Comparison of ENCODE assay signal across 8 mouse cellular contexts in the genomic region with DNA sequence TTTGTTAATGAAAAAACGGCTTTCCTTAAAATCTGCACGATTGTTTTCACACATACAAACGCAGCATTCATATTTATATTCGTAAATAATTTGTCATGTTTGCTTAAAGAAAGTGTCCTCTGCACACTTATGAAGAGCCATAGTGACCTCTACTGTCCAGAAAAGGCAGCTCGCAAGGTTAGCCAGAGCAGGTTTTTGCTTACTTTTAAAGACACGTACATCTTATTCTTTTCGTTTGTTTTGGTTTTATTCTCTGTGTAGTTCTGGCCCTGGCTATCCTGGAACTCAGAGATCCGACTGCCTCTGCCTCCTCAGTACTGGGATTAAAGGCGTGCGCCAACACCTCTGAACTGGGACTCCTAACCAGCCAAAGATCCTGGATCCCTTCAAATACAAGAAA. TPM values are rescaled to one million over a fixed set of nuclear protein-coding genes. Genes with fewer than 3 reads are reported as not detected.
DNase-seq lines count a peak whose midpoint lies in the region; ATAC-seq lines count a peak whose summit lies in the region.

No protein-coding gene starts in this region.

- peak; percentile 21 for DNase-seq in gastrocnemius, postnatal 10 days
- DNase-seq in gastrocnemius, postnatal 25 days: no peak
- DNase-seq in 416B (ENCODE audit: low read depth) (peak; percentile 83), adipocyte (ENCODE audit: low spot score) (peak; percentile 75)
- peak; percentile 14 to 53 for DNase-seq in layer of hippocampus, postnatal 25 days (ENCODE audit: extremely low spot score in 1 of 2, low spot score in 1 of 2)
- DNase-seq in naive thymus-derived CD4-positive, alpha-beta T cell, adult 2 months (ENCODE audit: low read depth): peak; percentile 63
- no peak for DNase-seq in ovary, postnatal 14 days (ENCODE audit: low spot score)

- peak; percentile 19; the same call in 1 of the 2 replicates for ATAC-seq in granulocyte monocyte progenitor cell, adult 5-6 weeks (replicated peaks; ENCODE audit: poor library complexity, severe bottlenecking)

RNA-seq across cellular contexts. Expression of a gene that starts 1.6 kb away (rescaled TPM):
- total RNA-seq in gastrocnemius, postnatal 10 days (2021): 10 to 100 TPM; 29.0 to 32.2 TPM
- total RNA-seq in gastrocnemius, postnatal 25 days (2021): 10 to 100 TPM; 18.6 to 20.1 TPM
- 50.3 and 62.1 TPM in 2 replicates for total RNA-seq in granulocyte monocyte progenitor cell, adult 5-6 weeks (2014; fragmentation: Nextera tagmentation)
- total RNA-seq in granulocyte monocyte progenitor cell, adult 5-6 weeks (2017): 71.2 and 77.6 TPM in 2 replicates
- 10 to 100 TPM; 45.0 to 51.1 TPM for total RNA-seq in layer of hippocampus, postnatal 25 days (2021)

RNA-seq across cellular contexts. Expression of a gene that starts 4.1 kb away (rescaled TPM):
- total RNA-seq in gastrocnemius, postnatal 10 days (2021): under 1 TPM in 1 of 2 experiments, not detected in 1; 0.50 TPM
- not detected for total RNA-seq in gastrocnemius, postnatal 25 days (2021)
- not detected in 2 replicates for total RNA-seq in granulocyte monocyte progenitor cell, adult 5-6 weeks (2014; fragmentation: Nextera tagmentation)
- total RNA-seq in granulocyte monocyte progenitor cell, adult 5-6 weeks (2017): not detected in 2 replicates
- not detected for total RNA-seq in layer of hippocampus, postnatal 25 days (2021)

RNA-seq across cellular contexts. Expression of a gene that starts 27.9 kb away (rescaled TPM):
- total RNA-seq in gastrocnemius, postnatal 10 days (2021): 1 to 10 TPM in 1 of 2 experiments, not detected in 1; 1.1 TPM
- not detected for total RNA-seq in gastrocnemius, postnatal 25 days (2021)
- not detected in 2 replicates for total RNA-seq in granulocyte monocyte progenitor cell, adult 5-6 weeks (2014; fragmentation: Nextera tagmentation)
- not detected in 2 replicates for total RNA-seq in granulocyte monocyte progenitor cell, adult 5-6 weeks (2017)
- under 1 TPM; 0.17 to 0.28 TPM for total RNA-seq in layer of hippocampus, postnatal 25 days (2021)

RNA-seq across cellular contexts. Expression of a gene that starts 46.2 kb away (rescaled TPM):
- total RNA-seq in gastrocnemius, postnatal 10 days (2021): under 1 TPM in 1 of 2 experiments, not detected in 1; 0.86 TPM
- not detected for total RNA-seq in gastrocnemius, postnatal 25 days (2021)
- not detected in 2 replicates for total RNA-seq in granulocyte monocyte progenitor cell, adult 5-6 weeks (2014; fragmentation: Nextera tagmentation)
- not detected in 2 replicates for total RNA-seq in granulocyte monocyte progenitor cell, adult 5-6 weeks (2017)
- not detected for total RNA-seq in layer of hippocampus, postnatal 25 days (2021)

Comparison
In these comparisons a context has a peak if more than half of its experiments do, and no peak if none do; other contexts are left out.
1. DNase-seq: peak in gastrocnemius, postnatal 10 days (single experiment), 416B (single experiment), adipocyte (single experiment), layer of hippocampus, postnatal 25 days (2 of 2) and naive thymus-derived CD4-positive, alpha-beta T cell, adult 2 months (single experiment); none in gastrocnemius, postnatal 25 days (single experiment) and ovary, postnatal 14 days (single experiment).